Mouse (Mus musculus) embryo, embryonic 11 days (tissue): ENCODE data around the gene Gm21258.
"Not testable (repeated sequence)": the region's sequence is repeated elsewhere in the genome, so short reads cannot be mapped to it uniquely, and the experiment has no call there.

Source experiments
- DNase-seq: peaks from one replicate; pipeline ENCODE4 v3.0.0-alpha.2; 2015

The Gm21258 gene

DNA sequence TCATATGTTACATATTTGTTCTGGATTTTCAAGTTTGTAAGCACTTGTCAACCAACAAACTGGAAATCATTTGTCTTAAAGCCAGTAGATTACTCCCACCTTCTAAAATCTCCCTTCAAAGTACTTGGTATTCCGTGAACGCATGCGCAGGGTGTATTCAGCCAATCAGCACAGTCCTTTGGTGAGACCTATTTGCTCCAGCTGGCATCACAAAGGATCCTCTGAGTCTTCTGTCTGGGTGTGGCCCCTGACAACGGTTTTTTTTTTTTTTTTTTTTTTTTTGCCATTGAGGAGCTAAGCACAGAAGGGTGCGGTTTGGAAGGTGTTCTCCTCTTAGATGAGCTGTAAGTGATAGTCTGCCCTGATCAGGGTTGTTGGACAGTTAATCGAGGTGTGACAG is at the start of gene Gm21258:
Gm21258 (plus strand) TSS at position 301 of the 400 bp plus-strand sequence.
- DNase-seq: not testable (repeated sequence)
